In the genomic region with DNA sequence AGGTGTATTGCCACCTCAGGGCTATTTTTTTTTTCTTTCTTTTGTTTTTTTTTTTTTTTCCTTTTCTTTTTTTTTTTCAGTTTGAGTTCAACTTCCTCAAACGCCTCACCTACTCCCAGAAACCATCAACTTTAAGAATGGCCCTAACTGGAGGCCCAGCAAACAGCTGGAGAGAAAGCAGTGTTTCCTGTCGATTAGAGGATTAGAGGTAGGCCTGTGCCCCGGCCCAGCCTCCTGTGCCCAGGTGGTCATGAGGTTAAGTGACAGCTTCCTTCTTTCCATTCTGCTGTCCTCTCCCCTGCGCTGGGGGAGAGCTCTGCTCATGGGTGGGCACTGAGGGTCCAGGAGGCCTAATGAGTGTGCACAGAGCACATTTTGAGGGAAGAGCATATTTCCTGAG, we compare ENCODE assay signal across 19 mouse cellular contexts.
"Had no signal": no experiment of that assay in that cellular context is flagged by ENCODE, and none has a peak within 500 bp of the region (broad histone marks: within the 10 kb centered on the region; RNA-seq: fewer than 3 reads in every experiment).

No protein-coding gene starts in this region.

- DNase-seq: kidney, adult 11 months; kidney, adult 8-10 months; kidney, postnatal 10 days; kidney, postnatal 4 days; liver, postnatal 0 days; lung, embryonic 14.5 days; retina, postnatal 1 day; right cerebral cortex, postnatal 25 days; thymus, adult 18-20 months; thymus, postnatal 4 days had no signal

- H3K9me3 ChIP-seq: kidney, embryonic 15.5 days; limb, embryonic 15.5 days; midbrain, embryonic 12.5 days; neural tube, embryonic 13.5 days had no signal

- ATAC-seq: liver, postnatal 0 days; lung, postnatal 0 days; midbrain, embryonic 16.5 days had no signal

- H3K27ac ChIP-seq: kidney, embryonic 15.5 days; limb, embryonic 15.5 days; liver, embryonic 14.5 days; macrophage; midbrain, embryonic 12.5 days; neural tube, embryonic 13.5 days had no signal

- H3K27me3 ChIP-seq: limb, embryonic 15.5 days had no signal

- H3K9ac ChIP-seq: kidney, embryonic 15.5 days; limb, embryonic 15.5 days; liver, embryonic 14.5 days; liver, postnatal 0 days; lung, embryonic 14.5 days; midbrain, embryonic 12.5 days; neural tube, embryonic 13.5 days had no signal

- H3K36me3 ChIP-seq: kidney, embryonic 15.5 days; limb, embryonic 15.5 days; midbrain, embryonic 12.5 days; neural tube, embryonic 13.5 days had no signal

- H3K4me3 ChIP-seq: kidney, embryonic 15.5 days; limb, embryonic 15.5 days; midbrain, embryonic 12.5 days; myocyte; neural tube, embryonic 13.5 days had no signal
